Mouse (Mus musculus) kidney, adult 2 months (tissue): Measurements from ENCODE around the gene Ankrd28.

ENCODE experiments used
- CTCF ChIP-seq: fragments of 200-500 bp; conservative IDR thresholded peaks from 2 replicates; pipeline ENCODE4 v1.5.1; 2011; ENCODE audit warnings: low read depth, mild to moderate bottlenecking, control low read depth, low read length, moderate library complexity, mixed read lengths; ENCODE audit not compliant: insufficient read depth, insufficient read length
- POLR2A ChIP-seq: fragments of 200-500 bp; IDR thresholded peaks from one replicate; pipeline ENCODE4 v1.6.1; 2011; ENCODE audit warnings: low read depth, low read length, control low read depth

GRCm38 (mm10) chr14:31715669-31716068 is 114.8 kb downstream of the Ankrd28 start:
- TF ChIP-seq CTCF (no peak), POLR2A (no peak)
